Mouse (Mus musculus) embryonic facial prominence, embryonic 10.5 days (tissue): ENCODE measurements at regions not wholly inside any gene's neighbourhood (a gene's known extent, or its start where the extent isn't known, plus 50 kb on each side); places are given as distances from the start of the nearest gene placed in this dataset.

Experiments used
- DNase-seq: peaks from one replicate; pipeline ENCODE4 v3.0.0-alpha.2; 2017; ENCODE audit warnings: low spot score
- H3K27ac ChIP-seq: fragments of 300-500 bp; sonication (generic); replicated peaks from 2 replicates; pipeline ENCODE4 v1.5.1; 2016; ENCODE audit warnings: mild to moderate bottlenecking
- H3K27me3 ChIP-seq: fragments of 300-500 bp; sonication (generic); replicated peaks from 2 replicates; pipeline ENCODE4 v1.6.1; 2016; ENCODE audit warnings: low read depth, mild to moderate bottlenecking; ENCODE audit not compliant: poor library complexity, severe bottlenecking
- H3K36me3 ChIP-seq: fragments of 300-500 bp; sonication (generic); replicated peaks from 2 replicates; pipeline ENCODE4 v1.6.1; 2016; ENCODE audit warnings: mild to moderate bottlenecking, moderate library complexity
- H3K4me1 ChIP-seq: fragments of 300-500 bp; sonication (generic); 2 replicates; pipeline ENCODE4 v1.6.1; 2016
- H3K4me3 ChIP-seq: fragments of 300-500 bp; sonication (generic); 2 replicates; pipeline ENCODE4 v1.5.1; 2016; ENCODE audit warnings: mild to moderate bottlenecking, moderate library complexity
- H3K9me3 ChIP-seq: fragments of 300-500 bp; sonication (generic); 2 replicates; pipeline ENCODE4 v1.6.1; 2016; ENCODE audit warnings: mild to moderate bottlenecking
- WGBS: fragments of 180-500 bp; shearing (Covaris S2); methylation state at CpG from one replicate; pipeline ENCODE4 v1.1.7; 2016; 5-methylcytosine and 5-hydroxymethylcytosine counted together

GRCm38 (mm10) chr9:52368911-52369310 lies 200.5 kb upstream of the Zc3h12c start:
- DNase-seq = no peak
- Histone ChIP-seq H3K4me1 (peaks cover 5% of the 10 kb centered on the region), H3K9me3 (no peaks in the 10 kb centered on the region), H3K27me3 (no peaks in the 10 kb centered on the region), H3K36me3 (no peaks in the 10 kb centered on the region), H3K27ac (no peak overlapping the region), H3K4me3 (no peak overlapping the region)
- 23% methylated on average over 9 of the region's 9 CpGs for WGBS

GRCm38 (mm10) chr9:52368080-52368479 lies 199.7 kb upstream of the Zc3h12c start:
- Histone ChIP-seq H3K4me1 (peaks cover 5% of the 10 kb centered on the region), H3K36me3 (no peaks in the 10 kb centered on the region), H3K27me3 (no peaks in the 10 kb centered on the region), H3K4me3 (no peak overlapping the region), H3K9me3 (no peaks in the 10 kb centered on the region), H3K27ac (no peak overlapping the region)
- WGBS = 81% methylated on average over 3 of the region's 3 CpGs
- no peak for DNase-seq

DNA sequence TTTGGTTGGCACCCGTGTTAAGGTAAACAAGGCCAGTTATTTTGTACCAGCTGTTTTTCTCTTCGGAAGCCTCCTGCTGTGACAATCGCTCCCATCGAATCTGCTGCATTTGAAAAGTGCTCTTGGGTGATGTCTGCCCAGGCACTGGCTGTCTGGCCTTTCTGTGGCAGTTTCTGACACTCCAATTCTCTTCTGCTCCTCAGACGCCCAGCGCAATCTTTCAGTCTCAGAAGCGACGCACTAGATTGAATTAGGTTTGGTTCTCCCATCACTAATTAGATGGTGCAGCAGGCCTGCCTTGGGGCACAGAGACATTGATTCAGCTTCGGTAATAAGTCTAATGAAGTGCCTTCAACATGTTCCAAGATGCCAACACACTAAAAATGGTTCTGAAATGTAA lies 197.7 kb upstream of the Zc3h12c start:
- Histone ChIP-seq H3K36me3 (no peaks in the 10 kb centered on the region), H3K9me3 (no peaks in the 10 kb centered on the region), H3K4me1 (peaks cover 5% of the 10 kb centered on the region), H3K27me3 (no peaks in the 10 kb centered on the region), H3K27ac (no peak overlapping the region), H3K4me3 (no peak overlapping the region)
- DNase-seq = no peak
- 55% methylated on average over 9 of the region's 9 CpGs for WGBS

- 79% methylated on average over 2 of the region's 2 CpGs for WGBS
These were observed 193.2 kb upstream of the Zc3h12c start for GRCm38 (mm10) chr9:52361599-52361998.

DNA sequence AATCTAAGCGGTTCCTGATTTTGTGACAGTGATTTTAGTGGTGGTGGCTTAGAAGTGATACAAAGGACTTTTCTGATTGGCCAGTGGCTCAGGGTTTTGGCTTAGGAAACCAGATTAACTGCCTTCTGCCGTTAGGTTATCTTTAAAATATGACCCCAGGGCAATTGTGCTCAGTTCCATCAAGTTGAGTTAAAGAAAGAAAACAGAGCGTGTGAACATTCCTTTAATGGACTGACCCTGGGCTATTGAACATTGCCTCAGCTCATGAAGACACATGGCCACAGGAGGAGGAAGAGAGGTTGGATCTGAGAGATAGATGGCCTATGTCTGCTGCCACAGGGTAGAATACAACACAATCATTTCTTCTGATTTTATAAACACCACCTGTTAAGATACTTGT lies 191.0 kb upstream of the Zc3h12c start:
- no peak overlapping the region for H3K4me3 ChIP-seq

More at GRCm38 (mm10) chr9:52361599-52361998, 193.2 kb upstream of the Zc3h12c start:
- Histone ChIP-seq H3K36me3 (no peaks in the 10 kb centered on the region), H3K4me3 (no peak overlapping the region), H3K27ac (no peak overlapping the region), H3K4me1 (no peaks in the 10 kb centered on the region), H3K9me3 (no peaks in the 10 kb centered on the region), H3K27me3 (no peaks in the 10 kb centered on the region)
- no peak for DNase-seq

GRCm38 (mm10) chr9:52356549-52356948 lies 188.2 kb upstream of the Zc3h12c start:
- Histone ChIP-seq H3K36me3 (no peaks in the 10 kb centered on the region), H3K27ac (no peak overlapping the region), H3K27me3 (no peaks in the 10 kb centered on the region), H3K4me3 (no peak overlapping the region), H3K4me1 (no peaks in the 10 kb centered on the region), H3K9me3 (no peaks in the 10 kb centered on the region)
- no peak for DNase-seq
- 84% methylated on average over 3 of the region's 3 CpGs for WGBS

More for the DNA sequence above, 191.0 kb upstream of the Zc3h12c start:
- no peaks in the 10 kb centered on the region for H3K4me1 ChIP-seq
- no peaks in the 10 kb centered on the region for H3K27me3 ChIP-seq
- DNase-seq = no peak
- WGBS = 59% methylated on average over 3 of the region's 3 CpGs
- no peaks in the 10 kb centered on the region for H3K36me3 ChIP-seq
- no peaks in the 10 kb centered on the region for H3K9me3 ChIP-seq
- no peak overlapping the region for H3K27ac ChIP-seq

DNA sequence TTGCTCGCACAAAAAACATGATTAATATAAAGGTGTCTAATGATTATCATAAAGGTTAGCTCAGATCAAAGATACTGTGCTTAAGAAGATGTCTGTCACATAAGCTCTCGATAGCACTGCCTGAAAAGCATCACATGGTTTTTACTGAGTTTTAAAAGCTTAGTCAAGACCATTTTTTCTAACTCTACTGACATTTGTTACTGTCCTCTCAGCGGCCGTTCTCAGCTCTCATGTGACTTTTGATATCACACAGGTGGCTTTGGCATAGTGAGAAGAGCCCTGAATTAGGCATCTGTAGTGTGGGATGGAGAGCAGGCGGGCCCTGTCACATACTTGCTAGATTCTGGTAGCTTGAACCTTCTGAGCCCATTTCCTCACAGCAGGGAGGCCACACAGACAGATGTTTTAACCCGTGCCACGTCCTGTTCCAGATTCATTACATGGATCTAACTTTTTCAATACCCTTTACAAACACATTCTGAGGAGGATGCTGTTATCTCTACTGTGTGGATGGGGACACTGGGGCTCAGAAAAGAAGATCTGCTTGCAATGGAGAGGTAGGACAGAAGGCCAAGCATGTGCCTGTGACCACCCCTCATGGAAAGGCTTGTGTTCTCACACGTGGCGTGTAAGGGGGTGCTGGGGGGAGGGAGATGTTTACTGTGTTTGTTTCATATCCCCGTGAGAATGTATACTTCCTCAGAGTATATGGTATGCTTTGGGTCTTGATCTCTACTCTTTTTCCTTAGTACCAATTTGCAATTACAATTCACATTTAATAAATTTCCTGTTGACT lies 187.0 kb upstream of the Zc3h12c start:
- Histone ChIP-seq H3K36me3 (no peaks in the 10 kb centered on the region), H3K27ac (no peak overlapping the region), H3K9me3 (no peaks in the 10 kb centered on the region), H3K4me3 (no peak overlapping the region), H3K4me1 (no peaks in the 10 kb centered on the region), H3K27me3 (no peaks in the 10 kb centered on the region)
- DNase-seq = no peak
- 83% methylated on average over 10 of the region's 10 CpGs for WGBS

GRCm38 (mm10) chr9:52348536-52349527 lies 180.5 kb upstream of the Zc3h12c start:
- DNase-seq = no peak
- H3K36me3 ChIP-seq = no peaks in the 10 kb centered on the region

DNA sequence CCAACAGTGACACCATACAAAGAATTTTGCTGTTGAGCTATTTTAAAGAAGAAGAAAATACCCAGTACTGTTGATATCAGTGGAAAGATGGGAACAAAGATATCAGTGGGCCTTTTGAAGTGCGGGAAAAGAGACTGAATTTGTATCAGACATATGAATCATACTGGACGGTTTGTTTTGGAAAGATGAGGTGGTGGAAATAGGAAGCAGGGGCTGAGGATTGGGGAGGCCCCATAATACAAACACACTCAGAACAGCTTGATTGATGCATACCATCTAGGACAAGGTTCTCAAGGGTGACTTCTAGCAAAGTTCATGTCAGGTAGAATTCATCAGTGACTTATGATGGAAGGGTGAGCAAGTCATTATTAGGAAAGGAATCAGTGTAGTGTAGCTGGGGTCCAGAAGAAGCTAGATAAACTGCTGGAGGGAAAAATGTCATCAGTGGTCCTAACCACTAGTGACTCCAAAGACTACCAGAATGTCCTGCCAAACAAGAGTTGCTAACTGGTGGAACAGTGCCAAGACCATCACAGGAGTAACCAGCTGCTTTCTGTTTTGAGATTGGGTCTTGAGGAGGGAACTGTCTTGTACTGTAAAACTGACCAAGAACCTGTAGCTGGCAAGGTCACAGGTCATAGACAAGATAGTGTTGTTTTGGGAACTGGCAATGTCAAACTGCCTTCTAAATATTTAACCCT lies 176.0 kb upstream of the Zc3h12c start:
- Histone ChIP-seq H3K4me3 (no peak overlapping the region), H3K36me3 (no peaks in the 10 kb centered on the region), H3K4me1 (no peaks in the 10 kb centered on the region), H3K9me3 (no peaks in the 10 kb centered on the region), H3K27me3 (no peaks in the 10 kb centered on the region), H3K27ac (no peak overlapping the region)
- no peak for DNase-seq
- WGBS = 91% methylated on average over 2 of the region's 2 CpGs

More at GRCm38 (mm10) chr9:52348536-52349527, 180.5 kb upstream of the Zc3h12c start:
- H3K9me3 ChIP-seq = no peaks in the 10 kb centered on the region
- H3K27ac ChIP-seq = no peak overlapping the region
- no peaks in the 10 kb centered on the region for H3K4me1 ChIP-seq
- WGBS = 76% methylated on average over 7 of the region's 7 CpGs
- no peaks in the 10 kb centered on the region for H3K27me3 ChIP-seq
- no peak overlapping the region for H3K4me3 ChIP-seq

DNA sequence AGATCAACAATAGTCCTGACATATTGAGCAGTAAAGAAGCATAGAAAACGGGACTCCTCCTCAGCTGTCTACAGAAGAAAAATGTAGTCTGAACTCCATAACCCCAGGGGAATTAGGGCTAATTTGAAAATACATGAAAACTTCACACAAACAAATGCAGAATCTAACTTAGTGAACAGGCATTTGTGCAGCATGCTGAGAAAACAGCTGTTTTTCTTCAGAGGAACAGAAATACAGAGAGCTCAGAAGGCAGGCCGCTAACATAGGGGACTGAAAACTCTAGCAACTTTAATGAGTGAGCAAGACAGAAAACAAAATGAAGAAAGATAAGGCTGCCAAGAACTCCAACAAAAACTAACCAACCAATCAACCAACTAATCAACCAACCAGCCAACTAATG lies 172.7 kb upstream of the Zc3h12c start:
- Histone ChIP-seq H3K27ac (no peak overlapping the region), H3K4me1 (no peaks in the 10 kb centered on the region), H3K27me3 (no peaks in the 10 kb centered on the region), H3K4me3 (no peak overlapping the region), H3K36me3 (no peaks in the 10 kb centered on the region), H3K9me3 (no peaks in the 10 kb centered on the region)
- no peak for DNase-seq
- 78% methylated on average over 2 of the region's 2 CpGs for WGBS

GRCm38 (mm10) chr9:52337786-52338322 lies 169.5 kb upstream of the Zc3h12c start:
- Histone ChIP-seq H3K9me3 (no peaks in the 10 kb centered on the region), H3K4me3 (no peak overlapping the region), H3K4me1 (no peaks in the 10 kb centered on the region), H3K27ac (no peak overlapping the region), H3K27me3 (no peaks in the 10 kb centered on the region), H3K36me3 (no peaks in the 10 kb centered on the region)
- 79% methylated on average over 4 of the region's 4 CpGs for WGBS
- no peak for DNase-seq

- Histone ChIP-seq H3K4me3 (no peak overlapping the region), H3K36me3 (no peaks in the 10 kb centered on the region), H3K4me1 (no peaks in the 10 kb centered on the region), H3K27me3 (no peaks in the 10 kb centered on the region), H3K9me3 (no peaks in the 10 kb centered on the region), H3K27ac (no peak overlapping the region)
- 90% methylated on average over 3 of the region's 3 CpGs for WGBS
- DNase-seq = no peak
These were observed 166.4 kb upstream of the Zc3h12c start for GRCm38 (mm10) chr9:52334767-52335166.
